ENCODE assay signal across 8 mouse cellular contexts in genomic region chr8:119412735-119413498, GRCm38 (mm10). TPM values are rescaled to one million over a fixed set of nuclear protein-coding genes. Genes with fewer than 3 reads are reported as not detected.
A peak's percentile ranks its signal among the peaks of the same experiment; 100 is the strongest.
DNase-seq lines count a peak whose midpoint lies in the region; ATAC-seq and TF ChIP-seq lines count a peak whose summit lies in the region.

No protein-coding gene starts in this region.

- peak overlapping the region; percentile 48 for H3K4me2 ChIP-seq in forebrain, embryonic 12.5 days
- peak overlapping the region; percentile 55 for H3K4me2 ChIP-seq in heart, postnatal 0 days (ENCODE audit: low read depth, low read length)
- peak overlapping the region; percentile 43; the same call in 1 of the 2 replicates for H3K4me2 ChIP-seq in neural tube, embryonic 14.5 days (ENCODE audit: low read depth, low read length)

- peak; percentile 87 for TF ChIP-seq CTCF in G1E (IDR thresholded peaks at IDR 0.05; ENCODE audit: low read depth, low read length)
- TF ChIP-seq CTCF in heart, postnatal 0 days (IDR thresholded peaks at IDR 0.05; ENCODE audit: low read depth): peak; percentile 94

- H3K27ac ChIP-seq in forebrain, embryonic 12.5 days: no peak overlapping the region
- no peak overlapping the region for H3K27ac ChIP-seq in heart, postnatal 0 days (ENCODE audit: low read depth)
- no peak overlapping the region for H3K27ac ChIP-seq in neural tube, embryonic 14.5 days (ENCODE audit: low read depth, low read length)

- DNase-seq in G1E (ENCODE audit: low spot score): peak; percentile 83
- peak; percentile 61 for DNase-seq in c-Kit-positive CD71-positive TER-119-negative erythroid progenitor cells, embryonic 14.5 days (ENCODE audit: low read depth)
- peak; percentile 69 for DNase-seq in heart, postnatal 0 days (ENCODE audit: low spot score)
- DNase-seq in kidney, postnatal 4 days: peak; percentile 86 to 88
- DNase-seq in lung, adult 18-20 months: peak; percentile 68 to 69
- DNase-seq in thymus, adult 18-20 months: peak; percentile 60 to 61

- peaks cover 46% of the 10 kb centered on the region for H3K36me3 ChIP-seq in G1E (replicated peaks)
- H3K36me3 ChIP-seq in forebrain, embryonic 12.5 days (replicated peaks): peaks cover 37% of the 10 kb centered on the region
- peaks cover 43% of the 10 kb centered on the region for H3K36me3 ChIP-seq in heart, postnatal 0 days (replicated peaks; ENCODE audit: control insufficient read depth, insufficient read depth, low read length)
- peaks cover 19% of the 10 kb centered on the region for H3K36me3 ChIP-seq in neural tube, embryonic 14.5 days (ENCODE audit: control insufficient read depth, insufficient read depth, low read length)

- 10% methylated on average over 18 of the region's 18 CpGs for WGBS in forebrain, embryonic 12.5 days
- WGBS in heart, postnatal 0 days: 12% methylated on average over 18 of the region's 18 CpGs
- 13% methylated on average over 18 of the region's 18 CpGs for WGBS in neural tube, embryonic 14.5 days

- H3K4me3 ChIP-seq in G1E (ENCODE audit: low read depth, low read length): peak overlapping the region; percentile 38; the same call in 1 of the 2 replicates
- H3K4me3 ChIP-seq in forebrain, embryonic 12.5 days (replicated peaks): peak overlapping the region; percentile 19; the same call in 1 of the 2 replicates
- peak overlapping the region; percentile 21 for H3K4me3 ChIP-seq in heart, postnatal 0 days (ENCODE audit: low read depth, low read length)
- no peak overlapping the region for H3K4me3 ChIP-seq in neural tube, embryonic 14.5 days (ENCODE audit: low read depth, low read length)

- no peak for TF ChIP-seq EP300 in heart, postnatal 0 days (IDR thresholded peaks at IDR 0.05; ENCODE audit: low read depth)

- peak; percentile 81; the same call in 1 of the 2 replicates for ATAC-seq in G1E (ENCODE audit: extremely low read depth, insufficient number of reproducible peaks, low FRiP score, poor library complexity, severe bottlenecking)
- ATAC-seq in forebrain, embryonic 12.5 days (ENCODE audit: low FRiP score): peak; percentile 80
- ATAC-seq in heart, postnatal 0 days (ENCODE audit: insufficient read depth, low read depth): peak; percentile 78
- ATAC-seq in neural tube, embryonic 14.5 days (ENCODE audit: low read depth): peak; percentile 84

- H3K27me3 ChIP-seq in G1E (ENCODE audit: insufficient read depth, low read length): peaks cover 21% of the 10 kb centered on the region
- peaks cover 9% of the 10 kb centered on the region; the same call in 1 of the 2 replicates for H3K27me3 ChIP-seq in forebrain, embryonic 12.5 days
- H3K27me3 ChIP-seq in heart, postnatal 0 days (ENCODE audit: control insufficient read depth, insufficient read depth, low read length): peaks cover 7% of the 10 kb centered on the region; the same call in 1 of the 2 replicates
- H3K27me3 ChIP-seq in neural tube, embryonic 14.5 days (ENCODE audit: control insufficient read depth, insufficient read depth, low read length): no peaks in the 10 kb centered on the region

- H3K4me1 ChIP-seq in G1E (ENCODE audit: insufficient read depth, low read depth, low read length): peaks cover 9% of the 10 kb centered on the region
- peaks cover 4% of the 10 kb centered on the region for H3K4me1 ChIP-seq in forebrain, embryonic 12.5 days
- no peaks in the 10 kb centered on the region for H3K4me1 ChIP-seq in heart, postnatal 0 days (ENCODE audit: control insufficient read depth, insufficient read depth)
- H3K4me1 ChIP-seq in neural tube, embryonic 14.5 days (ENCODE audit: control insufficient read depth, insufficient read depth, low read length): 0 out of 2 replicates have a peak, but pooled peaks cover 3% of the 10 kb centered on the region

- H3K9ac ChIP-seq in forebrain, embryonic 12.5 days: peak overlapping the region; percentile 51
- H3K9ac ChIP-seq in heart, postnatal 0 days (replicated peaks; ENCODE audit: low read depth, low read length): peak overlapping the region; percentile 18; the same call in 1 of the 2 replicates
- no peak overlapping the region; the same call in 1 of the 2 replicates for H3K9ac ChIP-seq in neural tube, embryonic 14.5 days (replicated peaks; ENCODE audit: low read depth, low read length)

- no peaks in the 10 kb centered on the region for H3K9me3 ChIP-seq in G1E (replicated peaks)
- no peaks in the 10 kb centered on the region for H3K9me3 ChIP-seq in forebrain, embryonic 12.5 days
- no peaks in the 10 kb centered on the region for H3K9me3 ChIP-seq in heart, postnatal 0 days (replicated peaks; ENCODE audit: control insufficient read depth, low read length)
- H3K9me3 ChIP-seq in neural tube, embryonic 14.5 days (ENCODE audit: control insufficient read depth, low read length): no peaks in the 10 kb centered on the region

RNA-seq across cellular contexts. Expression of gene Mlycd, which starts 18.2 kb away (rescaled TPM):
- 4.1 and 7.7 TPM in 2 replicates for total RNA-seq in G1E (2014; fragmentation: Nextera tagmentation)
- total RNA-seq in G1E (2017): 10.5 and 14.8 TPM in 2 replicates
- 16.7 and 20.1 TPM in 2 replicates for polyA plus RNA-seq in G1E (2012)
- 13.9 and 14.0 TPM in 2 replicates for polyA plus RNA-seq in forebrain, embryonic 12.5 days (2016; fragmentation: Nextera tagmentation; extraction: Ambion mirVana)
- total RNA-seq in heart, postnatal 0 days (2014; rRNA removed; ENCODE audit: low replicate concordance): 72.2 and 109 TPM in 2 replicates
- 75.1 and 77.5 TPM in 2 replicates for polyA plus RNA-seq in heart, postnatal 0 days (2015; fragmentation: Nextera tagmentation; extraction: Ambion mirVana)
- 15.8 and 16.1 TPM in 2 replicates for polyA plus RNA-seq in neural tube, embryonic 14.5 days (2014; fragmentation: Nextera tagmentation; extraction: Ambion mirVana)

RNA-seq across cellular contexts. Expression of gene Osgin1, which starts 21.0 kb away (rescaled TPM):
- total RNA-seq in G1E (2014; fragmentation: Nextera tagmentation) (not detected in 2 replicates), G1E (2017) (0.17 and 0.49 TPM in 2 replicates)
- 0.08 and 0.10 TPM in 2 replicates for polyA plus RNA-seq in G1E (2012)
- polyA plus RNA-seq in forebrain, embryonic 12.5 days (2016; fragmentation: Nextera tagmentation; extraction: Ambion mirVana): 0.13 and 0.65 TPM in 2 replicates
- not detected in 2 replicates for total RNA-seq in heart, postnatal 0 days (2014; rRNA removed; ENCODE audit: low replicate concordance)
- polyA plus RNA-seq in heart, postnatal 0 days (2015; fragmentation: Nextera tagmentation; extraction: Ambion mirVana): 0.38 and 1.0 TPM in 2 replicates
- 0.31 and 0.35 TPM in 2 replicates for polyA plus RNA-seq in neural tube, embryonic 14.5 days (2014; fragmentation: Nextera tagmentation; extraction: Ambion mirVana)

RNA-seq across cellular contexts. Expression of gene Necab2, which starts 33.6 kb away (rescaled TPM):
- total RNA-seq in G1E (2014; fragmentation: Nextera tagmentation): not detected in 2 replicates
- 0.06 TPM in 1 of 2 replicates, not detected in the other for total RNA-seq in G1E (2017)
- polyA plus RNA-seq in G1E (2012): not detected in 2 replicates
- 14.6 and 15.4 TPM in 2 replicates for polyA plus RNA-seq in forebrain, embryonic 12.5 days (2016; fragmentation: Nextera tagmentation; extraction: Ambion mirVana)
- not detected in 2 replicates for total RNA-seq in heart, postnatal 0 days (2014; rRNA removed; ENCODE audit: low replicate concordance)
- polyA plus RNA-seq in heart, postnatal 0 days (2015; fragmentation: Nextera tagmentation; extraction: Ambion mirVana): 0.07 TPM in 1 of 2 replicates, not detected in the other
- polyA plus RNA-seq in neural tube, embryonic 14.5 days (2014; fragmentation: Nextera tagmentation; extraction: Ambion mirVana): 36.5 and 39.6 TPM in 2 replicates

Comparison
In these comparisons a context has a peak if more than half of its experiments do, and no peak if none do; other contexts are left out.
1. RNA of gene Necab2, which starts 33.6 kb away (polyA plus RNA-seq): 36.5 to 39.6 TPM in neural tube, embryonic 14.5 days and 14.6 to 15.4 TPM in forebrain, embryonic 12.5 days; not detected in G1E and 0.07 TPM in heart, postnatal 0 days; every median in the first group is over 10 times any median in the second.
2. Peak in every context shown above with its lines, with median percentiles within 50 percentile points of each other: ATAC-seq, DNase-seq and H3K4me2 ChIP-seq.